Mouse (Mus musculus) kidney, adult 11 months (tissue): ENCODE measurements at regions not wholly inside any gene's neighbourhood (a gene's known extent, or its start where the extent isn't known, plus 50 kb on each side); places are given as distances from the start of the nearest gene placed in this dataset.

Experiments
- DNase-seq: peaks from one replicate; pipeline ENCODE4 v3.0.0; 2022

- no peak for DNase-seq
Observed at GRCm38 (mm10) chr16:5455352-5455965, 199.7 kb upstream of the Eef2kmt start.

GRCm38 (mm10) chr16:5454243-5454642 is 198.5 kb upstream of the Eef2kmt start:
- no peak for DNase-seq

- no peak for DNase-seq
Observed at GRCm38 (mm10) chr16:5452971-5453370, 197.2 kb upstream of the Eef2kmt start.

- no peak for DNase-seq
Observed at GRCm38 (mm10) chr16:5445776-5446175, 190.0 kb upstream of the Eef2kmt start.

- no peak for DNase-seq
Observed at GRCm38 (mm10) chr16:5444785-5445184, 189.0 kb upstream of the Eef2kmt start.

GRCm38 (mm10) chr16:5439717-5440116 is 183.9 kb upstream of the Eef2kmt start:
- no peak for DNase-seq

- DNase-seq: no peak
Observed at GRCm38 (mm10) chr16:5438405-5438804, 182.6 kb upstream of the Eef2kmt start.

- DNase-seq: no peak
Observed at GRCm38 (mm10) chr16:5431689-5432088, 175.9 kb upstream of the Eef2kmt start.

- DNase-seq: no peak
Observed at GRCm38 (mm10) chr16:5431111-5431510, 175.3 kb upstream of the Eef2kmt start.

- peak; percentile 15 for DNase-seq
Observed at GRCm38 (mm10) chr16:5429466-5429865, 173.7 kb upstream of the Eef2kmt start.

GRCm38 (mm10) chr16:5425908-5426307 is 170.1 kb upstream of the Eef2kmt start:
- DNase-seq: no peak

GRCm38 (mm10) chr16:5422041-5422440 is 166.3 kb upstream of the Eef2kmt start:
- DNase-seq: no peak

- DNase-seq: no peak
Observed at GRCm38 (mm10) chr16:5421591-5421990, 165.8 kb upstream of the Eef2kmt start.

- no peak for DNase-seq
Observed at GRCm38 (mm10) chr16:5419467-5419866, 163.7 kb upstream of the Eef2kmt start.

GRCm38 (mm10) chr16:5418462-5419197 is 162.8 kb upstream of the Eef2kmt start:
- DNase-seq: no peak

GRCm38 (mm10) chr16:5415310-5415709 is 159.5 kb upstream of the Eef2kmt start:
- DNase-seq: no peak

- no peak for DNase-seq
Observed at GRCm38 (mm10) chr16:5411819-5412385, 156.1 kb upstream of the Eef2kmt start.

- peak; percentile 37 for DNase-seq
Observed at GRCm38 (mm10) chr16:5406711-5407110, 150.9 kb upstream of the Eef2kmt start.

GRCm38 (mm10) chr16:5393336-5393735 is 137.6 kb upstream of the Eef2kmt start:
- no peak for DNase-seq

- DNase-seq: no peak
Observed at GRCm38 (mm10) chr16:5382930-5383329, 127.1 kb upstream of the Eef2kmt start.

GRCm38 (mm10) chr16:5382228-5382884 is 126.6 kb upstream of the Eef2kmt start:
- no peak for DNase-seq

GRCm38 (mm10) chr16:5380626-5381025 is 124.8 kb upstream of the Eef2kmt start:
- no peak for DNase-seq

GRCm38 (mm10) chr16:5377001-5377400 is 121.2 kb upstream of the Eef2kmt start:
- no peak for DNase-seq
